Mouse (Mus musculus) adrenal gland, adult 10 weeks (tissue): ENCODE data around the gene Uck2. TPM values are rescaled to one million over a fixed set of nuclear protein-coding genes. Genes with fewer than 3 reads are reported as not detected.

Experiments used
- polyA plus RNA-seq: library from polyadenylated mRNA; stranded (reverse); fragments of 350-450 nt; fragmentation: Illumina TruSeq; extraction: RNeasy Lipid Tissue Mini Kit (QIAGEN cat#74804); gene quantifications from one replicate; pipeline ENCODE4 v1.2.3, GENCODE M21; 2014; ENCODE audit warnings: low read depth, low replicate concordance

Uck2 gene
- 26.1 TPM for polyA plus RNA-seq

GRCm38 (mm10) chr1:167285320-167285355 lies at the start of gene Uck2:
Gene Uck2 (minus strand): TSS chr1:167285320.

GRCm38 (mm10) chr1:167308261-167309054 lies 23.3 kb upstream of the Uck2 start, which contains the start of gene Tmco1:
Gene Tmco1 (plus strand): TSS chr1:167308378.

Other genes with a start within 250 kb of the Uck2 start
- 843 TPM for gene Tmco1, start 23.1 kb upstream of the Uck2 start, polyA plus RNA-seq
- gene Aldh9a1, start 64.7 kb upstream of the Uck2 start, polyA plus RNA-seq, result 117 TPM
- gene Mgst3, start 108.5 kb upstream of the Uck2 start, polyA plus RNA-seq, result 1.9 TPM
- not detected for gene Lrrc52, start 181.5 kb upstream of the Uck2 start, polyA plus RNA-seq